Mouse (Mus musculus) hindbrain, embryonic 13.5 days (tissue): ENCODE data around the gene Larp1. TPM values are rescaled to one million over a fixed set of nuclear protein-coding genes. Genes with fewer than 3 reads are reported as not detected.

Source experiments
- ATAC-seq: fragments of 200-750 bp; cut with Nextera tagmentation; 2 replicates; pipeline ENCODE4 v1.8.0; 2017; ENCODE audit warnings: moderate TSS enrichment; ENCODE audit not compliant: low FRiP score
- H3K27ac ChIP-seq: fragments of 300-500 bp; sonication (generic); 2 replicates; pipeline ENCODE4 v1.5.1; 2015; ENCODE audit warnings: inconsistent platforms, mild to moderate bottlenecking, moderate library complexity
- H3K27me3 ChIP-seq: fragments of 300-500 bp; sonication (generic); 2 replicates; pipeline ENCODE4 v1.6.1; 2015; ENCODE audit warnings: mild to moderate bottlenecking, inconsistent platforms
- H3K36me3 ChIP-seq: fragments of 300-500 bp; sonication (generic); 2 replicates; pipeline ENCODE4 v1.6.1; 2015; ENCODE audit warnings: mild to moderate bottlenecking, inconsistent platforms
- H3K4me1 ChIP-seq: fragments of 300-500 bp; sonication (generic); replicated peaks from 2 replicates; pipeline ENCODE4 v1.6.1; 2015; ENCODE audit warnings: inconsistent platforms
- H3K4me2 ChIP-seq: fragments of 300-500 bp; sonication (generic); 2 replicates; pipeline ENCODE4 v1.6.1; 2015; ENCODE audit warnings: inconsistent platforms, mild to moderate bottlenecking, moderate library complexity
- H3K4me3 ChIP-seq: fragments of 300-500 bp; sonication (generic); 2 replicates; pipeline ENCODE4 v1.5.1; 2015; ENCODE audit warnings: mild to moderate bottlenecking, inconsistent platforms
- H3K9ac ChIP-seq: fragments of 300-500 bp; sonication (generic); 2 replicates; pipeline ENCODE4 v1.6.1; 2015; ENCODE audit warnings: mild to moderate bottlenecking, inconsistent platforms
- H3K9me3 ChIP-seq: fragments of 300-500 bp; sonication (generic); 2 replicates; pipeline ENCODE4 v1.6.1; 2016; ENCODE audit warnings: inconsistent platforms
- WGBS: fragments of 180-500 bp; shearing (Covaris S2); methylation state at CpG from one replicate; pipeline ENCODE4 v1.1.7; 2015; 5-methylcytosine and 5-hydroxymethylcytosine counted together
- polyA plus RNA-seq: library from polyadenylated mRNA; unstranded; fragments of >200 nt; fragmentation: Nextera tagmentation; extraction: Ambion mirVana; gene quantifications from 2 replicates; pipeline ENCODE4 v1.2.1, GENCODE M21; 2015

The Larp1 gene
- polyA plus RNA-seq, 1 experiment from 2014 or later = 16.4 TPM

DNA sequence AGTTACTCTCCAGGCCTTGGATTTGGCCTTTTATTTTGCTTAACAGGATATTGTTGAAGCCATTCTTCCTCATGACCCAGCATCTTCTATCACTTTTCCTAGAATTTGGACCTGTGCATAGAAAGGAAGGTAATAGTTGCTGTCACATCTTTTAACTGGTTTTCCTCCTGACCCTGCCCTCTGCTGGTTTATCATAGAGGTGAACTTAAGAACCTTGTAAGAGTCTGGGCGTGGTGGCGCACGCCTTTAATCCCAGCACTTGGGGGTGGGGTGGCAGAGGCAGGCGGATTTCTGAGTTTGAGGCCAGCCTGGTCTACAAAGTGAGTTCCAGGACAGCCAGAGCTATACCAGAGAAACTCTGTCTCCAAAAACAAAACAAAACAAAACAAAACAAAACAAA is 9.8 kb downstream of the Larp1 start:
- WGBS = 95% methylated on average over 4 of the region's 4 CpGs
- Histone ChIP-seq H3K4me2 (no peak overlapping the region), H3K36me3 (no peaks in the 10 kb centered on the region), H3K9me3 (no peaks in the 10 kb centered on the region), H3K4me1 (peaks cover 47% of the 10 kb centered on the region), H3K4me3 (no peak overlapping the region), H3K27ac (no peak overlapping the region), H3K9ac (no peak overlapping the region), H3K27me3 (no peaks in the 10 kb centered on the region)
- ATAC-seq = no peak

DNA sequence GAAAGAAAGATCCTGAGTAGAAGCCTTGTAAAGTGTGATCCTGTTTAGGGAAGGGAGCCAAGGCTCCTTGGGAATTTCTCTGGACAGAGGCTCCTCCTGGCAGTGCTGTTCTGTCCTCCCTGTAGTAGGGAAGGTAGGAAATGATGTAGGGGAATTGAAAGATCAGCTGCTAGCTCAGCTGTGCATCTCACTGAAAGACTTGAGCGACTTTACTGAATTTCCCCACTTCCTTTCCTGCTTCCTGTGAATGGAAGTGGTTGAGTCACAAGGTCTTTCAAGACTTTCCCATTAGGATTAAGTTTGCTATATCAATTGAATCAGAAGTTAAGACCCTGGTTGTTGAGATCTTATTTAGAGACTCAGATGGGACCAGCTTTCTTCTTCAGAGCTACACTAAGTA is 12.2 kb downstream of the Larp1 start:
- no peak for ATAC-seq
- no peak overlapping the region for H3K27ac ChIP-seq
- WGBS = 75% methylated on average over 1 of the region's 1 CpGs
- H3K36me3 ChIP-seq = no peaks in the 10 kb centered on the region
- H3K27me3 ChIP-seq = no peaks in the 10 kb centered on the region
- H3K4me3 ChIP-seq = no peak overlapping the region
- H3K4me2 ChIP-seq = no peak overlapping the region
- no peak overlapping the region for H3K9ac ChIP-seq
- H3K4me1 ChIP-seq = peaks cover 38% of the 10 kb centered on the region
- H3K9me3 ChIP-seq = no peaks in the 10 kb centered on the region

DNA sequence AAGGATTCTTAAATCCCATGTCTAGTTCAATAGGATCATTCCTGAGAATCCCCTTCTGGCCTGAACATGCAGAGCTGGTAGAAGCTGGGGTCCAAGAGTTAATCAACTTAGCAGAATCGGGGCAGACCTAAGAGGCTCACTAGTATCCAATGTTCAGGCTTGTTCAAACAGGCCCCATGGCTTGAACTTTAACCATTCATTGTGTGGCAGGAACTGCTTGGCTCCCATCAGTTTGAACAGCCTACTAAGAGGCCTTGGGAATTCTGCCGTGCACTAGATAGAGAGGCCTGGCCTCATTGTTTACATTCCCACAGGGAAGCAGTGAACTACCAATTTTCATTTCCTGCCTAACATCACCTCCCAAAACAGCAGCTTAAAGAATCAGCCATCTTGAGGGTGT is 12.8 kb downstream of the Larp1 start:
- WGBS = 50% methylated on average over 2 of the region's 2 CpGs
- Histone ChIP-seq H3K4me2 (no peak overlapping the region), H3K36me3 (no peaks in the 10 kb centered on the region), H3K9ac (no peak overlapping the region), H3K27ac (0 out of 2 replicates have a peak overlapping the region, but pooled peaks have one; percentile 44), H3K4me1 (peaks cover 33% of the 10 kb centered on the region), H3K4me3 (no peak overlapping the region), H3K9me3 (no peaks in the 10 kb centered on the region), H3K27me3 (no peaks in the 10 kb centered on the region)
- ATAC-seq = no peak

DNA sequence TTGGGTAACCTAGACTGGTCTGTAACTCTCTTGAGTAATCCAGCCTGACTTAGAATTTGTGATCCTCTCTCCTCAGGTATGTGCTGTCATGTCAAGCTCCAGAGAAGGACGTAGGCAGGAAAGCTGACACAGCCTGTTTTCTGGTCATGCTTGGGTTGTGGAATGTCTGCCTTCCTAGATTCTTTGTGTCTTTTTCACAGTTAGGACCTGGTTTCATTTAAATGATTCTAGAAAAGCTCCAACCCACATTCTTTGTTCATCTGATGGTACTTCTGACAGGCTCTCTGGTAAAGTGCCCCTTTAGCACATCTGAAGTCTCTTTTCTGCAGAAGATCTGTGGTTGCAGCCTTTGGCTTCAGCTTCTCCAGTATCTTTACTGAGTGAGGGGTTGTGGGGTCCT is 15.4 kb downstream of the Larp1 start:
- H3K4me3 ChIP-seq = no peak overlapping the region
- 69% methylated on average over 1 of the region's 1 CpGs for WGBS

DNA sequence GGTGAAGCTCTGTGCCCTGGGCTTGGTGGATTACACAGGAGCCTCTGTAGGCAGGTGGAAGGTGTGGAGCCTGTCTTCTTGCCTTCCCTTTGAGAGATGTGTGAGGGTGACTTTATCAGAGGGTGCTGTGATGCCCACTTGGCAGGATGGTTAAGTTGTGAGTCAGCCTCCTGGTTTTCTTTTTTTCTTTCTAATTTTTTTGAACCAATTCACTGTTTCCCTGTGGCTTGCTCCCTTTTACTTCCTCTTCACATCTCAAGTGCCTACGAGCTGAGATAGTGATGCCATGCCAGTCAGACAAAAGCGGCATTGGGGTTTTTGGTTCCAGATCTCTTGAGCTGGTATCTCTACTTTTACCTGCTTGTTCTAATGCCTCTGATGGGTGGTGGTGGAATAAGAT is 15.8 kb downstream of the Larp1 start:
- Histone ChIP-seq H3K36me3 (no peaks in the 10 kb centered on the region), H3K4me3 (no peak overlapping the region), H3K4me1 (peaks cover 18% of the 10 kb centered on the region), H3K4me2 (no peak overlapping the region), H3K27ac (no peak overlapping the region), H3K9me3 (no peaks in the 10 kb centered on the region), H3K9ac (no peak overlapping the region), H3K27me3 (no peaks in the 10 kb centered on the region)
- 90% methylated on average over 2 of the region's 2 CpGs for WGBS
- no peak for ATAC-seq

More for the DNA sequence above, 15.4 kb downstream of the Larp1 start:
- H3K27me3 ChIP-seq = no peaks in the 10 kb centered on the region
- peaks cover 18% of the 10 kb centered on the region for H3K4me1 ChIP-seq
- H3K9me3 ChIP-seq = no peaks in the 10 kb centered on the region
- ATAC-seq = no peak
- no peak overlapping the region for H3K27ac ChIP-seq
- no peak overlapping the region for H3K4me2 ChIP-seq
- no peak overlapping the region for H3K9ac ChIP-seq
- no peaks in the 10 kb centered on the region for H3K36me3 ChIP-seq

DNA sequence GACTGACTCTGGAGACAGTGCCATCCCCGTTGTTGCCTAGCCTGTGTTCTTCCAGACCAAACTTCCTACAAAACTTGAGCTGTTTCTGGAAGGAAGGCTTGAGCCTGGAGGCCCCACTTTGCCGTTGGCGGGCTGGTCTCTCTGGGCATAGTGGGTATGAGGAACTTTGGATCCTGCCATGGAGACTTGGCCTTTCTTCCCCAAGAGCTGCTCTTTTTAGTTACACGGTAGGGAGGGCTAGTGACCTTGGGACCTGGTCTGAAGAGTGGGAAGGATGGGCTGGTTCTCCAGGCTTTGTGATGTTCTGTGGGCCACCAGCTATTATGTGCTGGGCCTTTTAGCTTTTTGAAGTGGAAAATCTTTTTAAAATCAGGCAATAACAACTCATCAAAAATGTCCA is 17.0 kb downstream of the Larp1 start:
- Histone ChIP-seq H3K4me3 (no peak overlapping the region), H3K9ac (no peak overlapping the region), H3K4me2 (no peak overlapping the region), H3K36me3 (no peaks in the 10 kb centered on the region), H3K9me3 (no peaks in the 10 kb centered on the region), H3K27me3 (no peaks in the 10 kb centered on the region), H3K27ac (no peak overlapping the region), H3K4me1 (peaks cover 20% of the 10 kb centered on the region)
- 87% methylated on average over 4 of the region's 4 CpGs for whole genome bisulfite sequencing
- ATAC-seq = no peak

DNA sequence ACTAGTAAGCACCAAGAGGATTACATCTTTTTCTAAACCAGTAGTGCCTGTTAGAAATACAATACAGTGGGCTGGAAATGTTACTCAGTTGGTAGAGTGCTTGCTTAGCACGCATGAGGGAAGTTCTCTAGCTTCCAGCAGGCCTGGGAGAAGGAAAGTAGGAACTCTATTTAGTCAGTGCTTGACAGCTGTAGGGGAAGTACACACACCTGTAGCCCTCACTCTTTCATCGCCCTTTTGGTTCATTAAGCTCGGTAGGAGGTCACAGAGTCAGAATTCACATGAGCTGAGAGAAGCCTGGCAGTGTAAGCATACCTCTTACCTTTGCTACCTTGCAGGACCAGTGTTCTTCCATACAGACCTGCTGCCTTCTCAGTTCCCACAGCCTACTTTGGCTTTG is 17.5 kb downstream of the Larp1 start:
- Histone ChIP-seq H3K27ac (no peak overlapping the region), H3K9me3 (no peaks in the 10 kb centered on the region), H3K36me3 (no peaks in the 10 kb centered on the region), H3K27me3 (no peaks in the 10 kb centered on the region), H3K4me1 (peaks cover 18% of the 10 kb centered on the region), H3K4me3 (no peak overlapping the region), H3K9ac (no peak overlapping the region), H3K4me2 (no peak overlapping the region)
- no peak for ATAC-seq
- 67% methylated on average over 3 of the region's 3 CpGs for WGBS

DNA sequence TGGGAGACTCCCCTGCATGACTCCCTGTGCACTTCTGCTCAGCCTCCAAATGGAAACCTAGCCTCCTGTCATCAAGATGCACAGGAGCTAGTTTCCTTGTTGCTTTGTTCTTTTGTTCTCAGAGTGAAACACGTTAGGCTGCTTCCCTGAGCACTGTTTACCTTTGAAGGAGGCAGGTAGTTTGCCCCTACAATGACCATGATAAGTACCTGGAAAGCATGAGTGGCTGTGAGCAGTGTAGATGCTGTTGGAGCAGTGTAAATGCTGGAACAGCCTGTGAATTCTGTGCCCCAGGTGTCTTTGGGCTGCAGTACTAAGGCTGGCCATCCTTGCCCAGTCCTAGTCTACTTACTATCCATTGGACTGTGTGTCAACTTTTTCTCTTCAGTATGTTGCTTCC is 18.0 kb downstream of the Larp1 start:
- WGBS = 67% methylated on average over 1 of the region's 1 CpGs

DNA sequence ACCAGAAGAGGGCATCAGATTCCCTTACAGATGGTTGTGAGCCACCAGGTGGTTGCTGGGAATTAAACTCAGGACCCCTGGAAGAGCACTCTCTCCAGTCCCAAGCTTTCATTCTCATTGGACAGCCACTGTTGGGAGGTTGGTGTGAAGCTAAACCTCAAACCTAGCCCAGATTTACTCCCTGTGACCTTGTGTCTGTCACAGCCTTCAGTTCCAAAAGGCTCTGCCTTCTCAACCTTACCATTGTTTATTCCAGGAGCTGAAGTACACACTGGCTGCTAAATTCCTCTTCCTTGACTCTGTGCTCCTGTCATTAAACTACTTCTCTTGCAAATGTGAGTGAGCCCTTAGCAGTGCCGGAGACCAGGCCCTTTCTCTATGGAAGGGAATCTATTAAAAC is 20.1 kb downstream of the Larp1 start:
- Histone ChIP-seq H3K9ac (no peak overlapping the region), H3K27me3 (no peaks in the 10 kb centered on the region), H3K4me1 (peaks cover 24% of the 10 kb centered on the region), H3K36me3 (no peaks in the 10 kb centered on the region), H3K4me3 (no peak overlapping the region), H3K9me3 (no peaks in the 10 kb centered on the region), H3K27ac (no peak overlapping the region), H3K4me2 (no peak overlapping the region)
- ATAC-seq = no peak
- WGBS = 89% methylated on average over 1 of the region's 1 CpGs

More for the DNA sequence above, 18.0 kb downstream of the Larp1 start:
- Histone ChIP-seq H3K4me3 (no peak overlapping the region), H3K4me1 (peaks cover 13% of the 10 kb centered on the region), H3K27ac (no peak overlapping the region), H3K27me3 (no peaks in the 10 kb centered on the region), H3K9me3 (no peaks in the 10 kb centered on the region), H3K9ac (no peak overlapping the region), H3K36me3 (no peaks in the 10 kb centered on the region), H3K4me2 (no peak overlapping the region)
- ATAC-seq = no peak

DNA sequence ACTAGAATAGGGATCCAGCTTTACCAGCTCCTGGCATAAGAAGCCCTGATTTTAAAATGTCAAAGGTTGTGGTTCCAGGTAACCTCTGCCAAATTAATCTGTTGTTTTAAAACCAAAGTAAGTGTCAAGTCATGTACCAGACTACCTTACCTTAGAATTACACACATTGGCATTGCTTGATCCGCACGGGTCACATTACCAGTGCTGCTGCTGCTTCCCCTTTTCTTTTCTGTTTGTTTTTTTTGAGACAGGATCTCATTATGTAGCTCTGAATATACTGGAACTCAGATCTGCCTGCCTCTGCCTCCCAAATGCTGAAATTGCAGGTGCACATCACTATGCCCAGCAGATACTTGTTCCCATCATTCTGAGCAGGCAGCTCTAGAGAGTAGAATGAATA is 21.0 kb downstream of the Larp1 start:
- Histone ChIP-seq H3K4me3 (no peak overlapping the region), H3K4me1 (peaks cover 24% of the 10 kb centered on the region), H3K27ac (no peak overlapping the region), H3K36me3 (no peaks in the 10 kb centered on the region), H3K9me3 (no peaks in the 10 kb centered on the region), H3K4me2 (no peak overlapping the region), H3K9ac (no peak overlapping the region), H3K27me3 (no peaks in the 10 kb centered on the region)
- no peak for ATAC-seq
- 90% methylated on average over 2 of the region's 2 CpGs for WGBS

DNA sequence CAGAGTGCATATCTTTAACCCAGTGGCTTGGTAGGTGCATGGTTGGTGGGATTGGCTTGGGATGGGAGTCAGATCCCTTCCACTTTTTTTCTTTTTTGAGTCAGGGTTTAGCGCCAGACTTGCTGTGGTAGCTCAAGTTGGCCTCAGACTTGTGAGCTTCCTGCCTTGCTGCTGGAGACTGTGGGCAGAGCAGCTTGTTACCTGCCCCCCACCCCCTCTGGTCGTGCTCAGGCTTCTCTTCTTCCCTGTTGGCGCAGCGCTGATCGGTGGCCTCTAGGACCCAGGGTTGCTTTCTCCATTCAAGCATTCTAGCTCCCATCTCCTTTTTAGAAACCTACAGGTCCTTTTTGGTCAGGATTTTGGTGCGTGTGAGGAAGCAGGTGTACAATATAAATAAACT is 22.3 kb downstream of the Larp1 start:
- Histone ChIP-seq H3K27ac (no peak overlapping the region), H3K36me3 (no peaks in the 10 kb centered on the region), H3K4me3 (no peak overlapping the region), H3K9me3 (no peaks in the 10 kb centered on the region), H3K4me2 (no peak overlapping the region), H3K9ac (no peak overlapping the region), H3K27me3 (no peaks in the 10 kb centered on the region), H3K4me1 (peaks cover 24% of the 10 kb centered on the region)
- WGBS = 80% methylated on average over 6 of the region's 6 CpGs
- ATAC-seq = no peak

DNA sequence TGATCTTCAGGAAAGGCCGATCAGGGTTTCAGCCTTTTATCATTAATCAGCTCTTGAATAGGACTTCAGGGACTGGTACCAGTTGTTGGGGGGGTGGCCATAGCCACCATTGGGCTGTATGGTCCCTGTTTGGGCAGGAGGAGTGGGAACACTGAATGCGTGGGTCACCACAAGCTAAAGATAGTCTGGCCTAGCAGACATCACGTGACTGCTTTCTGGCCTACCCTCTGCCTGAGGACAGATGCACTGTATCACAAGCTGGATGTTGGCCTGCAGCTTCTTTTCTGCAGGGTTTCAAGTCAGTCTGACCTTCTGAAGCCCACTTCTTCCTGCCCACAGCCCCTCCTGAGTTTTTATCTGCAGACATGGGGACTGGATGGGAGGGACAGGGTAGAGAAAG is 24.8 kb downstream of the Larp1 start:
- Histone ChIP-seq H3K9me3 (no peaks in the 10 kb centered on the region), H3K4me2 (no peak overlapping the region), H3K9ac (no peak overlapping the region), H3K27me3 (no peaks in the 10 kb centered on the region), H3K27ac (no peak overlapping the region), H3K36me3 (no peaks in the 10 kb centered on the region), H3K4me1 (peaks cover 24% of the 10 kb centered on the region), H3K4me3 (no peak overlapping the region)
- no peak for ATAC-seq
- WGBS = 82% methylated on average over 3 of the region's 3 CpGs

DNA sequence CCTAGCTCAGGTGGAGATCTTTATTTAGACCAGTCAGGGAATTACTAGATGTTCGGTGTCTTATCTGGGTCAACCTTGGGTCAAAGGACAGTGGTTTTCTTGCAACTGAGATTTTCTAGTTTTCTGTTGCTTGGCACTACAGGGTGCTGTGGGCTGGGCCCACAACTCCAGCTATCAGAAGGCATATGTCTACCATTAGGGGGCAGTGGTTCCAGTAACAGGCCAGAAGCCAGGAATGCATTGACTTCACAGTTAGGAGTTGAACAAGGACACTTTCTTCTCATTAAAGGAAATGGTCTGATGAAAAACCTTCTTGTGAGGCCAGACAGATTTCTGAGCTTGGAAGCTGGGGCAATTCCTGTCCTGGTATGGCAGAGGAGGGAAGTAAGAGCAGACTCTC is 30.2 kb downstream of the Larp1 start:
- H3K9me3 ChIP-seq = no peaks in the 10 kb centered on the region
- peaks cover 26% of the 10 kb centered on the region for H3K36me3 ChIP-seq
- no peak overlapping the region for H3K4me3 ChIP-seq
- 84% methylated on average over 1 of the region's 1 CpGs for WGBS
- no peak overlapping the region for H3K9ac ChIP-seq
- H3K4me1 ChIP-seq = peaks cover 5% of the 10 kb centered on the region; the same call in 1 of the 2 replicates
- H3K4me2 ChIP-seq = no peak overlapping the region
- ATAC-seq = no peak
- H3K27ac ChIP-seq = no peak overlapping the region
- H3K27me3 ChIP-seq = no peaks in the 10 kb centered on the region
